Mouse (Mus musculus) neural tube, embryonic 10.5 days (tissue): ENCODE measurements around the gene Wiz.

Experiments
- DNase-seq: peaks from one replicate; pipeline ENCODE4 v3.0.0-alpha.2; 2017; ENCODE audit warnings: low spot score; ENCODE audit errors: extremely low spot score

Wiz gene

GRCm38 (mm10) chr17:32350382-32350983, 38.8 kb downstream of the Wiz start, which contains the start of gene Akap8l:
Akap8l (minus strand) TSS chr17:32350607.
- DNase-seq, result peak; percentile 88

- no peak for DNase-seq
Observed at GRCm38 (mm10) chr17:32349851-32350381, 39.3 kb downstream of the Wiz start.

DNA sequence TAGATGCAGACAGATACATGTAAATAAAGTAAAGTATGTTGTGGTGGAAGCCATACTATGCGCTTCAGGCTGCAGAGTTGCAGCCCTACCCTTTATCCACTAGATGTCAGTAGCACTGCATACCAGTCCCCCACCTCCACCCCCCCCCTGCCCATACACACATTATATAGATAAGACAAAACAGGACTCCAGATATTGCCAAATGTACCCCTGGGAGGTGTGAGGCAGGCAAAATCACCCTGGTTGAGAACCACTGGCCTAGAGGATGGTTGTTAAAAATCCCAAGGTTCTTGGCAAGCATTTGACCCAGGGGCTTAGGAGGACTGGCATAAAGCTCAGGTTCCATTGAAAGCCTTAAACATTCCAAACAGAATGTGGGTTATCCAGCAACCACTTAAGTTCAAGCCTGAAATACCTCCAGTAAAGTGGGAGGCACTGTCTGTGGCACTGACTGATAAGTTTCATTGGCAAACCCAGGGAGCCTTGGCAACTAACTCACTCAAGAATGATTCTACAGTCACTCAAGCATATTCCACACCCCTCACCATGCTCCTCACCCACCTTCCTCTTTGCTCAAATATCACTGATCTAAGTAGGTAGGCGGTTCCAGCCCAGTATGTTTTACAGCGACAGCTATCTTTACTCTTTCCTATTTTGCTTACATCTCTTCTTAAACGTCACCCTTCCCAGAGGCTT, 40.1 kb downstream of the Wiz start:
- peak; percentile 48 for DNase-seq

DNA sequence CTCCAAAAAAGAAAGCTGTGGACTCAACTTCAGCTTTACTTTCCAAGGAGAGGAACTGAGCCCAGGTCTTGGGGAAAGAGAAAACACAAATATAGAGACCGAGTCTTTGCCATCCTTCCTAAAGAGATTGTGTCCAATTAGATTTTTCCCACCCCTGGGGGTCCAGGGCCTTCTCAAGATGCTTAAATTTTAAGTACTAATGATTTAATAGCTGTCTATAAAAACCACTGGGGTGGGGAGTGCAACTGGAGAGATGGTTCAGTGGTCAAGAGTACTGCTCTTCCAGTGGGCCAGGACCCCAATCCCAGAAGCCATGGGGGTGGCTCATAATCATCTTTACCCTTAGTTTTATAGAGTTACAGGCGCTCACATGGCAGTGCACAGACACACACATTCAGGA, 40.8 kb downstream of the Wiz start:
- DNase-seq, result no peak

GRCm38 (mm10) chr17:32341102-32341501, 48.1 kb downstream of the Wiz start:
- no peak for DNase-seq

DNA sequence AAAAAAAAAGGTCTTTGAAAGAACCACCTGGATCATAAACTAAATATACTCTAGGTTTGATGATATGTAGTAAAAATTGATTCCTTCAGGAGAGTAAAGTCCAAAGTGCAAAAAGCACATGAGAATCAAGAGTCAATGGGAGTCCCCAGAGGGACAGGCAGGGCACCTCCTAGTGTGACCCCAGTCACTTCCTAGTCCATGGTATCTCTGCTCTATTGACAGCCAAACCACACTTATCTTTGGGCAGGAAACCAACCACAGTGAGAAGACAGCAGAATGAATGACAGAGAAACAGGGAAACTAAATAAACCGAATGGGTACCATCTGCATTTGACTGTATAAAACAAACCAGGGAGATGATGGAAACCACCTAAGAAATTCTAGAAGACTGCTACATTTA, 49.1 kb downstream of the Wiz start:
- DNase-seq, result no peak

DNA sequence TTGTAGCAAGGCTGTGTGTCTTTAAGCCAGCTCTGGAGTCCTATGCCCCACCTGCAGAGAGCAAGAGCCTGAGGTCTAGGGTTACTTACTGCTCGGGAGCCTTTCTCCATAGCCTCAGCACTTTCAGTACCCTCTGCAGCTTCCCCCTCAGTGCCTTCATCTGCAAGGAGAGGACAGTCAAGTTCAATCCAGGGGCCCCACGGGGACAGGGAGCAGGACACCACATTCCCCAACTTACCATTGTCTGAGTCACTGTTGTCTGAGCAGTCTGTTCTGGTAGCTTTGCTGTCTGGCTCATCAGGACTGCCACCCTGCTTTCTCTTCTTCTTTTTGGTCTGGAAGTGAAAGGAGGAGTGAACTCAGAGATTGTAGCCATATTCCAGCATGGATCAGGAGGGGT, 53.4 kb downstream of the Wiz start:
- no peak for DNase-seq

DNA sequence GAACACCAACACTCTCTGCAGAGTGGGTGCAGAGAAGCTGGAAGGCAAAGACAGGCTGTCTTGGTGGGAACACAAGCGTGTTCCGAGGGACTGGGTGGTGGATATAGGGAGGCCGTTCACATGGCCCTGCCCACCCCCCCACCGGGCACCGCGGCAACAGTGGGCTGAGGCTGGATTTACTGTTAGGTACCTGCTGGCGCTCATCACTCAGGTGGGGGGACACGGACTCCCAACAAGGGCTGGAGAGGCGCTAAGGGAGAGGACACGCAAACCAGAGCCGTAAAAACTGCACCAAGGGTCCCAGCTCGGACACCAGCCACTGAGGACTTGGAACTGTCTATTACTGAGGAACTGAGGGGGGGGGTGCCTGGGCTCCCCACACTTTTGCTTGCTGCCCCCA, 54.3 kb downstream of the Wiz start:
- no peak for DNase-seq

DNA sequence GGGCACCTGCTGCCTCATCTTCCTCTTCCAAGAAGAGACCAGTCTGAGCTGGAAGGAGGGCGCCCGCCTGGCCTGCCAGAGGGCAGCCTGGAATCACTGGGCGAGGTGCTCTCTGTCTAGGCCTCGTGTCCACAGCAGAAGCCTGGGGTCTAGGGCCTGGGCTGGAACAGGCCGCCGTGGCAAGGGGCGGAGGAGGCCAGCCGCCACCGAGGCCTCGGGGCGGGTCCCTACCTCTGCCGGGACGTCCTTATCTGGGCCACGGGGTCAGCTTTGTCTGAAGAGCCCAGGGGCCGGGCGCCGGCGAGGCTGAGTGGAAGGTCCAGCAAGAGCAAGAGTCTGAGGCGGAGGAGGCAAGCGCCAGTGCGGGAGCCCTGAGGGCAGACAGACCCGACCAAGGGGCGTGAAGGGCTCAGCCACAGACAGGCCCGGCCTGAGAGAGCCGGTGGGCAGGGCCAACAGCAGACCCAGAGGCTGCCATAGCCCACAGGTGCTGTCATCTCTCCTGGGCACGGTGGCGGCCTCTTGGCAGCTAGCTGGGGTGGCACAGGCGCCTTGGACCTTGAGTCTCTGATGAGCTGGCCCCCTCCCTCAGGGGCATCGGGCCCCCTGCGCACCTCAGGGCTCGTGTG, 55.5 kb downstream of the Wiz start:
- no peak for DNase-seq

GRCm38 (mm10) chr17:32327501-32327900, 61.7 kb downstream of the Wiz start:
- no peak for DNase-seq

DNA sequence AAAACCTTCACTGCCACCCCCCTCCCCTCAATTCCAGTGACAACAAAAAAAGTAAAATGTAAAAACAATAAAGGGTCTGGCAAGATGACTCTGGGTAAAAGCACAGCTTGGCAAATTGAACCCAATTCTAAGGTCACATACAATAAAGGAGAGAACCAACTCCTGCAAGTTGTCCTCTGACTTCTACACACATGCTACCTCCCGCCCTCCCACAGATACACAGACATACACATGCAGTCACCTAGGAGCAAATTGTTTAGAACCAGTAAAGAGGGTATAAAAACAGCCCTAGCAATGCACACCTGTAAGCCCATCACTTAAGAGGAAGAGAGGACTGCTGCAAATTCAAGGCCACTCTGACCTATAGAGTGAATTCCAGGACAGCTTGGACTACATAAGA, 66.4 kb downstream of the Wiz start:
- DNase-seq, result no peak

- no peak for DNase-seq
Observed at GRCm38 (mm10) chr17:32321836-32322235, 67.4 kb downstream of the Wiz start.

- no peak for DNase-seq
Observed at GRCm38 (mm10) chr17:32321390-32321734, 67.9 kb downstream of the Wiz start.

DNA sequence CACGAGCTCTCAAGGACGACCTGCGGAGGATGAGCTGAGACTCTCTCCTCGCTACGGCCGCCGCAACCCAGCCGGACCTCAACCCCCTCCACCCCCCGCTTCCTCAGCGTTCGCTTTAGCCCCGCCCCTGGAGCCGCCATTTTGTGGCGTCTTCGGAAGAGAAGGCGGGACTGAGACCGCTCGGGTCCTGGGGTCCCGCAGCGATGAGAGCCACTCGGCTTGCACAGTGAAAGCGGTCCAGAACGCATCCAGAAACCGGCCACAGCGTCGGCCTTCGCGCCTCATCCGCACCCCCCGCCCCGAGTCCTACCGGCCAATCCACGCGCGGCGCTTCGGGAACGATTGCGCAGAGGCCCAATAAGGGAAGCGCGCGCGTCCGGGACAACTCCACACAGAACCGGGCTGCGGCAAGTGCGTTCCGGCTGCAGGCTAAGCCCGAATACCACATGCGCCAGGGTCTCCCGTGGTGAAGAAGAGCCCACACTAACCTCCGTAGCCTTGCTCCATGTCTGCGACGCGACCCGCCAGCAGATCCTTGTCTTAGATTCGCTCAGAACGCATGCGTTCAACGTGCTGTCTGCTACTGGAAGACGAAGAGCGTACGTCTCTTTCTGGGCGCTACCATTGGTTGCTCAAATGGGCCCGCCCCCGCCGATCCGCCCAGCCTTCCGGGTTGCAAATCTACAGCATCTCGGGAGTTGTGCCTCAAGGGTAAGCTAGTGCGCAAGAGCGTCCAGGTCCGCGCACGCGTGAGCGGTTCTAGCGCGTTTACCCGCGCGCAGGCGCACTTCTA, 68.4 kb downstream of the Wiz start, which contains the start of gene Akap8:
Gene Akap8 (minus strand): TSS at position 642 of the 793 bp plus-strand sequence.
- peak; percentile 96 for DNase-seq

GRCm38 (mm10) chr17:32319950-32320349, 69.3 kb downstream of the Wiz start:
- DNase-seq, result no peak

DNA sequence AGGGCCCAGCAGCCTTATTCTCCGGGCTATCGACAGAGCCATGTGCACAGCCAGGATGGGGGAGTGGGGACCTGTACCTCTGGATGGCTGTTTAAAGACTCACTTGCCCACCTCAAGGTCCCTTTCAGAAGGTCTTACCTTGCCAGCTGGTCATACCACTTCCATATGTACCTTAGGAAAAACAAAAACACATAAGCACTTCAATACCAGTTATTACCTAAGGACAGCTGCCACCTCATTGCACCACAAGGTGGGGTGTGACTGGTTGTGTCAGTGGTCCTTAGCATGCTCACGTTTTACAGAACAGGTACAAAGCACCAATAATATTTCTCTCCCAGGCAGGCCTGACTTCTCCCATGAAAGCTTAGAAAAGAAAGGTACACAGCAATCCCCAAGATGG, 71.5 kb downstream of the Wiz start:
- no peak for DNase-seq

DNA sequence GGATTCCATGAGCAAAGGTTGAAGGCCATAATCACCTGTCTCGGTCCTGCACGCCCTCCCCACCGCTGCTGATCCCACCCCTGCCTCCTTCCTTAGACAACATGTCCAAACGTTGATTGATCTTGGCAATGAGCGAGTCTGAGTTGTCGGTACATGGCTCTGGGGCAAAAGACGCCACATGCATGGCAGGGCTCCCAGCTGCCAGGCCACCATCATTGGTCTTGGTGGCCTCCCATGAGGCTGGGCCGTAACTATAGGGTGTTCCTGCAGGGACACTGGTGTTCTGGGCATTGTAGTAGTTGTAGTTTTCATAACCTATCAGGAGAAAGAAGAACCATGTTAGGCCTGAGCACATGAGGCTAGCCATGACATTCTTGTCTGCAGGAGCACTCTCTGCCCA, 72.2 kb downstream of the Wiz start:
- no peak for DNase-seq

DNA sequence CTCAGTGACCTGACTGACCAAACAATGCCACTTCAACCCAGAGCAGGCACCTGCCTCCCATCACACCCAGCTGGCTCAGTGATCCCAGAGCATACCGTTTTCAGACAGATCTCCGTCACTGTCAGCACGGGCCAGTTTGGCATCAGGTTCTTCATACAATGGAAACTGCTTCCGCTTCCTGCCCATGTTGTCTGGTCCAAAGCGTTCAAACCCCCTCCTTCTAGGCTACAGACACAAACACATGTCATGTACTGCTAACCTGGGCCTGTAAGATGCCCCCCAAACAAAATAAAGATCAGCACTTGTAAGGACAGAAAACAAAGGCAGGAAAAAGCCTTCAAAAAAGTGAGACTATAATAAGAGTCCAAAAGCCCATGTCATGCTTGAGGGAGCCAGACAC, 73.7 kb downstream of the Wiz start:
- no peak for DNase-seq

DNA sequence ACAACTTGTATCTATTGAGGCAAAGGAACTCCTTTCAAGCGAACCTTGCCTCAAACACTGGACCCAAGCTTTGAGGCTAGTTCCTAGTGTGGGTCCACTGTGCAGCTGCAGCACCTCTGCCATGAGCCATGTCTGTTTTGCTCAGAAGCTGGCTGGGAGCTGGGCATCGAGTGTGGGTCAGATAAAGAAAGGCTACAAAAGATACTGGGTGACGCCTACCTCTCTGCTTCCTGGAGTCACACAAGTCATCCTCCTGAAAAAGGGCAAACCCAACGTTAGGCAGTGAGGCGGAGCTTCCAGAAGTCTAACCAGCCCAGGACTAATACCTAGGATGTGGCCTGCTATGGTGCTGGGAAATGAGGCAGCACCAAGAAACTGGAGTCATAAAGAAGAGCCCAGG, 75.3 kb downstream of the Wiz start:
- DNase-seq, result no peak

GRCm38 (mm10) chr17:32312801-32313200, 76.4 kb downstream of the Wiz start:
- no peak for DNase-seq

DNA sequence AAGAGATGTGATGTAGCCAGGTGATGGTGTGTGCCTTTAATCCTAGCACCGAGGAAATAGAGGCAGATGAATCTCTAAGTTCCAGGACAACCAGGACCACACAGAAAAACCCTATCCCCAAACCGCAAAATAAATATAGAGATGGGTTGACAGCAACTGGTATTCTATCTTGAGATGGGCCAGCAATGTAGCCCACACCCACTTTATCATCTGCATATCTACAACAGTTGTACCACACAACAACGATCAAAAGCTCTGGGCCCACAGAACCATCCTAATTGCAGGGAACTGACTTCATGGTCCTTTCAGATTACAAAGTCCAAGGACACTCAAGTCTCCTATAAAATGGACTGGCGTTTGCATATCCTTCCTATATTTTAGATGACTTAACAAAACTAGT, 81.3 kb downstream of the Wiz start:
- DNase-seq, result no peak
